Mouse (Mus musculus): ENCODE results near the gene Cox4i2. TPM values are rescaled to one million over a fixed set of nuclear protein-coding genes. Genes with fewer than 3 reads are reported as not detected.

The Cox4i2 gene
- polyA plus RNA-seq, 1 experiment from 2014 or later: 21.1 TPM

DNA sequence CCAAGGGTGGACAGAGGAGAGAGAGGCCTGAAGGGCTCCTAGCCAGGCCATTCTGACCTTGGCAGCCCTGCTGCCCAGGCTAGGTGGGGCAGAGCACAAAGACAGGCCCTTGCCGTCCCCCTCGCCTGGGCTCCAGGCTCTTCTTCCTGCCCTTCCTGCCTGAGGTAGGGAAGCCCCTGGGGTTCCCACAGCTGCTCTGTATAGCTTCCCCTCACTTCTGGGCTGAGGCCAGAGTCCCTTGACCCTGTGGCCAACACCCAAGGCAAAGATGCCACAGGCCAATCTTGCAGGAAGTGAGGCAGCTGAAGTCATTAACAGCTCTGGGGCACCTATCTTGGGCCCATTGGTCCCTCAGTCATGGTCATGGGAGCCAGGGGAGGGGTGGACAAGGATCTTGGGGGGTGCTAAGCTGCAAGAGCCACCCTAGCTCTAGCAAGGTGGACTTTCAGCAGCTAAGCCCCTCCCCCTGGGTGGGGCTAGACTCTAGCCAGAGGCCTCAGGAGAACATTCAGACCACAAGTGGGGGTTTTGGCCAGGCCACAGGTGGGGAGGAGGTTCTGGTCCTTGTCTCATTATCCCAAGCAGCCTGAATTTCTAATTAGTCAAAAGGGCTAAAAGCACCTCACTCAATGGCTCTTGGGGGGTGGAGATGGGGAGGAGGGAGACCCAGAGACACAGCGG lies 27.2 kb downstream of the Cox4i2 start:
- Histone ChIP-seq H3K4me3 (no peak overlapping the region), H3K27me3 (ENCODE audit: insufficient read depth, poor library complexity, severe bottlenecking) (no peaks in the 10 kb centered on the region), H3K9me3 (no peaks in the 10 kb centered on the region), H3K27ac (peak overlapping the region; percentile 70), H3K36me3 (peaks cover 35% of the 10 kb centered on the region), H3K4me1 (peaks cover 54% of the 10 kb centered on the region)
- DNase-seq (ENCODE audit: low spot score): no peak
- 86% methylated on average over 3 of the region's 3 CpGs for WGBS

GRCm38 (mm10) chr2:152782656-152783055 lies 28.7 kb downstream of the Cox4i2 start:
- WGBS: 57% methylated on average over 5 of the region's 5 CpGs
- Histone ChIP-seq H3K9me3 (no peaks in the 10 kb centered on the region), H3K27me3 (ENCODE audit: insufficient read depth, poor library complexity, severe bottlenecking) (no peaks in the 10 kb centered on the region), H3K27ac (peak overlapping the region; percentile 70; the same call in 1 of the 2 replicates), H3K36me3 (peaks cover 32% of the 10 kb centered on the region), H3K4me3 (no peak overlapping the region), H3K4me1 (peaks cover 67% of the 10 kb centered on the region)
- no peak for DNase-seq (ENCODE audit: low spot score)

GRCm38 (mm10) chr2:152783241-152783640 lies 29.3 kb downstream of the Cox4i2 start:
- peaks cover 32% of the 10 kb centered on the region for H3K36me3 ChIP-seq
- no peaks in the 10 kb centered on the region for H3K9me3 ChIP-seq
- WGBS: 86% methylated on average over 5 of the region's 5 CpGs
- H3K27ac ChIP-seq: peak overlapping the region; percentile 70
- H3K4me3 ChIP-seq: no peak overlapping the region
- no peak for DNase-seq (ENCODE audit: low spot score)
- no peaks in the 10 kb centered on the region for H3K27me3 ChIP-seq (ENCODE audit: insufficient read depth, poor library complexity, severe bottlenecking)
- peaks cover 73% of the 10 kb centered on the region for H3K4me1 ChIP-seq

DNA sequence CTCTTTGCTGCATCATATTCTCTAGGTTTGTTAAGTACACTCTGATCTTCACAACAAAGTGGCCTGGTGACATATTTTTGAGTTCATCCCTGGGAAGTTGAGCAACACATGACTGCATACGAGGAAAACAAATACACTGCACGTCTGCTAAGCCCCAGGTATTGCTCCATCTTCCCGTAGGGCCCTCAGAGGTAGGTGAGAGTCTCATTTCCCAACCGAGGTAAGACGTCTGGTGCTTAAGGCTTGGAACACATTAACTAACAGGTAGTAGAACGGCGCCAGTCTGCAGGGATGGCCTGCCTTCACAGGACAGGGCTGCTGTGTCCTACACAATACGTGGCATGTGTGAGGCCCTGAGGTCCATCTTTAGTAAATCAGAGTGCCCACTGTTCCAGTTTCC lies 30.7 kb downstream of the Cox4i2 start:
- DNase-seq (ENCODE audit: low spot score): no peak
- Histone ChIP-seq H3K4me3 (no peak overlapping the region), H3K9me3 (no peaks in the 10 kb centered on the region), H3K27me3 (ENCODE audit: insufficient read depth, poor library complexity, severe bottlenecking) (no peaks in the 10 kb centered on the region), H3K36me3 (peaks cover 26% of the 10 kb centered on the region), H3K27ac (peak overlapping the region; percentile 90), H3K4me1 (peaks cover 81% of the 10 kb centered on the region)
- 95% methylated on average over 8 of the region's 8 CpGs for WGBS

- H3K36me3 ChIP-seq: peaks cover 29% of the 10 kb centered on the region
- H3K9me3 ChIP-seq: no peaks in the 10 kb centered on the region
- H3K4me1 ChIP-seq: peaks cover 85% of the 10 kb centered on the region
- peak overlapping the region; percentile 90 for H3K27ac ChIP-seq
- peak; percentile 91 for DNase-seq (ENCODE audit: low spot score)
- WGBS: 13% methylated on average over 18 of the region's 18 CpGs
- no peaks in the 10 kb centered on the region for H3K27me3 ChIP-seq (ENCODE audit: insufficient read depth, poor library complexity, severe bottlenecking)
- peak overlapping the region; percentile 42 for H3K4me3 ChIP-seq
These were observed 31.7 kb downstream of the Cox4i2 start for GRCm38 (mm10) chr2:152785446-152786350.

- DNase-seq (ENCODE audit: low spot score): no peak
- no peak overlapping the region for H3K4me3 ChIP-seq
- H3K27ac ChIP-seq: peak overlapping the region; percentile 43; the same call in 1 of the 2 replicates
- no peaks in the 10 kb centered on the region for H3K9me3 ChIP-seq
- H3K27me3 ChIP-seq (ENCODE audit: insufficient read depth, poor library complexity, severe bottlenecking): no peaks in the 10 kb centered on the region
- 93% methylated on average over 2 of the region's 2 CpGs for WGBS
- H3K4me1 ChIP-seq: peaks cover 84% of the 10 kb centered on the region
- peaks cover 15% of the 10 kb centered on the region for H3K36me3 ChIP-seq
These were observed 33.2 kb downstream of the Cox4i2 start for GRCm38 (mm10) chr2:152787136-152787535.

GRCm38 (mm10) chr2:152787543-152787942 lies 33.6 kb downstream of the Cox4i2 start:
- no peak for DNase-seq (ENCODE audit: low spot score)
- no peak overlapping the region for H3K4me3 ChIP-seq
- no peaks in the 10 kb centered on the region for H3K9me3 ChIP-seq
- H3K36me3 ChIP-seq: peaks cover 11% of the 10 kb centered on the region
- no peaks in the 10 kb centered on the region for H3K27me3 ChIP-seq (ENCODE audit: insufficient read depth, poor library complexity, severe bottlenecking)
- 84% methylated on average over 6 of the region's 6 CpGs for WGBS
- H3K4me1 ChIP-seq: peaks cover 84% of the 10 kb centered on the region
- peak overlapping the region; percentile 91; the same call in 1 of the 2 replicates for H3K27ac ChIP-seq

DNA sequence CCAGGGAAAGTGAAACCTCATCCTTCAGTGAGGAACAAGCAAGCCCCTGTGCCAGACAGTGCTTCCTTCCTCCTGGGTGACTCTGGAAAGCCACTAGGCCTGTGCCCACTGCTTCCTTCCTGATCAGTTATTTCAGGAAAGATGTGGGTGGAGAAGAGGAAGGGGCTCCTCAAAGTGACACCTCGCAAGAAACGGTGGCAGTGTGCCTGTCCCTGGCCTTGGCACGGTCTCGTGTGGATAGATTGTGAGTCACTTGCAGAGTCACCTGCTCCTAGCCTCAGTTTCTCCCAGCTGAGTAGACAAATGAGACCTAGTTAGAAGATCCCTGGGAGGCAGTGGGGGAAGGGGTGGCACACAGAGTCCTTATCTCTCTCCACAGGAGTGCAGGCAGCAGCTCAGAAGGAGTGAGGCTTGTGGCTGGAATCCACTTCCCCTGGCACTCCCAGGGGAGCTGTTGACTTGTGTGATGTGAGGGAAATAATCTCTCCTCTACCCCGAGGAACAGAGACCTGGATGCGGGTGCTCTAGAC lies 35.0 kb downstream of the Cox4i2 start:
- no peaks in the 10 kb centered on the region for H3K9me3 ChIP-seq
- H3K27ac ChIP-seq: peak overlapping the region; percentile 91
- H3K36me3 ChIP-seq: peaks cover 7% of the 10 kb centered on the region; the same call in 1 of the 2 replicates
- peak; percentile 91 for DNase-seq (ENCODE audit: low spot score)
- H3K4me3 ChIP-seq: peak overlapping the region; percentile 37
- 24% methylated on average over 6 of the region's 6 CpGs for WGBS
- peaks cover 88% of the 10 kb centered on the region for H3K4me1 ChIP-seq
- H3K27me3 ChIP-seq (ENCODE audit: insufficient read depth, poor library complexity, severe bottlenecking): no peaks in the 10 kb centered on the region

- H3K4me1 ChIP-seq: peaks cover 94% of the 10 kb centered on the region
- H3K4me3 ChIP-seq: peak overlapping the region; percentile 37
- DNase-seq (ENCODE audit: low spot score): peak; percentile 95
- peak overlapping the region; percentile 91 for H3K27ac ChIP-seq
- 16% methylated on average over 4 of the region's 4 CpGs for WGBS
- peaks cover 7% of the 10 kb centered on the region; the same call in 1 of the 2 replicates for H3K36me3 ChIP-seq
- H3K27me3 ChIP-seq (ENCODE audit: insufficient read depth, poor library complexity, severe bottlenecking): no peaks in the 10 kb centered on the region
- H3K9me3 ChIP-seq: no peaks in the 10 kb centered on the region
These were observed 35.6 kb downstream of the Cox4i2 start for GRCm38 (mm10) chr2:152789591-152789999.

GRCm38 (mm10) chr2:152792461-152792860 lies 38.5 kb downstream of the Cox4i2 start:
- Histone ChIP-seq H3K4me3 (no peak overlapping the region), H3K27ac (peak overlapping the region; percentile 79), H3K4me1 (peaks cover 68% of the 10 kb centered on the region), H3K9me3 (no peaks in the 10 kb centered on the region), H3K27me3 (ENCODE audit: insufficient read depth, poor library complexity, severe bottlenecking) (no peaks in the 10 kb centered on the region), H3K36me3 (peaks cover 7% of the 10 kb centered on the region; the same call in 1 of the 2 replicates)
- WGBS: 18% methylated on average over 2 of the region's 2 CpGs
- DNase-seq (ENCODE audit: low spot score): no peak

DNA sequence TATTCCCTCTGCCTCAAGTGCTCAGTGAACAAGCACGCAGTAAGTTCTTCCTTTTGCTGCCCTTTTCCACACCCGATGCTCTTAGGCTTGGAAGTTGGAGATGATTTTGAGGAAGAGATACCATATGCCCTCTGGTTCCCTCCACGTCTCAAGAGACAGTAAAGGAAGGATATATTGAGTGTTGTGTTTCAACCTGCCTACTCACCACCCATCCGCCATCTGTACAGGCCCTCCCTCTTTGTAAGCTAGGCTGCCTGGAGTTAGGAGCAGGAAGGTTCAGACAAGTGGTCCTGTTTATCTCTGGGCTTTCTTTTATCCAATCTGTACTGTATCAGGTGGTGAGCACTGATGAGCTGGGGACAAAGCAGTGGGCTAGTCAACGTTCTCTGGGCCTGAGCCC lies 39.4 kb downstream of the Cox4i2 start:
- H3K4me3 ChIP-seq: no peak overlapping the region
- peaks cover 64% of the 10 kb centered on the region for H3K4me1 ChIP-seq
- 55% methylated on average over 5 of the region's 5 CpGs for WGBS
- peaks cover 7% of the 10 kb centered on the region for H3K36me3 ChIP-seq
- DNase-seq (ENCODE audit: low spot score): no peak
- no peaks in the 10 kb centered on the region for H3K27me3 ChIP-seq (ENCODE audit: insufficient read depth, poor library complexity, severe bottlenecking)
- H3K9me3 ChIP-seq: no peaks in the 10 kb centered on the region
- peak overlapping the region; percentile 79; the same call in 1 of the 2 replicates for H3K27ac ChIP-seq

- Histone ChIP-seq H3K27ac (peak overlapping the region; percentile 38), H3K4me1 (peaks cover 54% of the 10 kb centered on the region), H3K9me3 (no peaks in the 10 kb centered on the region), H3K27me3 (ENCODE audit: insufficient read depth, poor library complexity, severe bottlenecking) (no peaks in the 10 kb centered on the region), H3K36me3 (peaks cover 7% of the 10 kb centered on the region), H3K4me3 (no peak overlapping the region)
- DNase-seq (ENCODE audit: low spot score): no peak
- 76% methylated on average over 9 of the region's 9 CpGs for WGBS
These were observed 40.4 kb downstream of the Cox4i2 start for GRCm38 (mm10) chr2:152794281-152794827.
